8 mouse cellular contexts compared by ENCODE assay signal in the genomic region with DNA sequence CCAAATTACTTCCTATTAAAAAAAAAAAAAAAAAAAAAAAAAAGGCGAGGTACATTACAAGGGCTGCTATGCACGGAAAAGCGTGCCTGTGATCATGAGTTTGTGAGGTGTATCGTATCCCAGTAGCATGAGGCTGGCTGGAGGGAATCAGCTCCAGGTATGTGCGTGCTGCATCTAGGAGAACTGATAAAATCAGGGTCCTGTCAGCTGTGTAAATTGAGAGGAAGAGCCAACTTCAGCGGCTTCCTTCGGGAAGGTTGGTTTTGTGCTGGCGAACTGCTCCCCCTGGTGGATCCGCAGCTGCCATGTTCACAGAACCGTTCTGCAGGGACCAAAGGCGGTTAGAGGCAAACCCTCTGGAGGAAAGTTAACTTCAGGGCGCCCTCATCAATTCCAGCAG.
DNase-seq lines count a peak whose midpoint lies in the region; ATAC-seq and TF ChIP-seq lines count a peak whose summit lies in the region.

No protein-coding gene starts in this region.

- in situ Hi-C loops in ES-E14 (cut with MboI; ENCODE audit: low sequenced_read_pairs in 2 of 2, unreplicated experiment in 2 of 2): no loop called here

- H3K36me3 ChIP-seq in ES-E14 (ENCODE audit: control insufficient read depth, insufficient read depth, low read length, poor library complexity, severe bottlenecking): no peaks in the 10 kb centered on the region
- H3K36me3 ChIP-seq in forebrain, embryonic 16.5 days (ENCODE audit: control insufficient read depth, insufficient read depth): no peaks in the 10 kb centered on the region
- H3K36me3 ChIP-seq in liver, embryonic 16.5 days (ENCODE audit: control insufficient read depth, insufficient read depth): no peaks in the 10 kb centered on the region
- no peaks in the 10 kb centered on the region for H3K36me3 ChIP-seq in neural tube, embryonic 15.5 days

- no peak overlapping the region for H3K27ac ChIP-seq in ES-E14 (ENCODE audit: insufficient read depth, low read depth, low read length, poor library complexity, severe bottlenecking)
- H3K27ac ChIP-seq in forebrain, embryonic 16.5 days (ENCODE audit: low read length): no peak overlapping the region
- no peak overlapping the region for H3K27ac ChIP-seq in liver, embryonic 16.5 days (ENCODE audit: low read length)
- H3K27ac ChIP-seq in neural tube, embryonic 15.5 days (replicated peaks): no peak overlapping the region

- no peaks in the 10 kb centered on the region for H3K9me3 ChIP-seq in ES-E14 (ENCODE audit: control insufficient read depth, insufficient read depth, low read depth, low read length)
- H3K9me3 ChIP-seq in forebrain, embryonic 16.5 days (ENCODE audit: control insufficient read depth, low read length): no peaks in the 10 kb centered on the region
- no peaks in the 10 kb centered on the region for H3K9me3 ChIP-seq in liver, embryonic 16.5 days (replicated peaks; ENCODE audit: control insufficient read depth, low read length)
- no peaks in the 10 kb centered on the region for H3K9me3 ChIP-seq in neural tube, embryonic 15.5 days (replicated peaks)

- peaks cover 25% of the 10 kb centered on the region for H3K27me3 ChIP-seq in forebrain, embryonic 16.5 days (replicated peaks; ENCODE audit: control insufficient read depth, insufficient read depth, low read length)
- no peaks in the 10 kb centered on the region; the same call in 1 of the 2 replicates for H3K27me3 ChIP-seq in liver, embryonic 16.5 days (ENCODE audit: control insufficient read depth, insufficient read depth, low read depth, low read length)
- no peaks in the 10 kb centered on the region for H3K27me3 ChIP-seq in neural tube, embryonic 15.5 days (replicated peaks)

- WGBS in forebrain, embryonic 16.5 days: 2% methylated on average over 12 of the region's 12 CpGs
- WGBS in liver, embryonic 16.5 days (ENCODE audit: insufficient replicate concordance): 2% methylated on average over 12 of the region's 12 CpGs
- WGBS in neural tube, embryonic 15.5 days: 6% methylated on average over 12 of the region's 12 CpGs

- peak; percentile 87 for ATAC-seq in forebrain, embryonic 16.5 days
- peak; percentile 60 for ATAC-seq in liver, embryonic 16.5 days (ENCODE audit: low read depth)
- peak; percentile 66 for ATAC-seq in neural tube, embryonic 15.5 days (ENCODE audit: low FRiP score)

- peaks cover 0 to 2% of the 10 kb centered on the region in 2 experiments; a peak in 1 of 4 replicates for H3K4me1 ChIP-seq in ES-E14 (ENCODE audit: control insufficient read depth in 2 of 2, insufficient read depth in 2 of 2, low read length in 2 of 2, poor library complexity in 1 of 2)
- peaks cover 7% of the 10 kb centered on the region for H3K4me1 ChIP-seq in forebrain, embryonic 16.5 days (replicated peaks; ENCODE audit: control insufficient read depth, insufficient read depth, low read length)
- H3K4me1 ChIP-seq in liver, embryonic 16.5 days (ENCODE audit: control insufficient read depth, low read depth, low read length): no peaks in the 10 kb centered on the region; the same call in 1 of the 2 replicates
- H3K4me1 ChIP-seq in neural tube, embryonic 15.5 days: peaks cover 9% of the 10 kb centered on the region

- H3K4me3 ChIP-seq in ES-E14 (ENCODE audit: insufficient read depth in 1 of 2, low read depth in 1 of 2, low read length in 2 of 2, poor library complexity in 1 of 2, severe bottlenecking in 1 of 2): no peak overlapping the region
- H3K4me3 ChIP-seq in forebrain, embryonic 16.5 days (replicated peaks; ENCODE audit: low read length): peak overlapping the region; percentile 36
- H3K4me3 ChIP-seq in liver, embryonic 16.5 days (ENCODE audit: low read depth, low read length): peak overlapping the region; percentile 46
- peak overlapping the region; percentile 33 for H3K4me3 ChIP-seq in neural tube, embryonic 15.5 days (replicated peaks)

- no peak overlapping the region for H3K9ac ChIP-seq in ES-E14 (ENCODE audit: insufficient read depth, low read depth, low read length, poor library complexity, severe bottlenecking)
- no peak overlapping the region for H3K9ac ChIP-seq in forebrain, embryonic 16.5 days (replicated peaks; ENCODE audit: low read depth, low read length)
- H3K9ac ChIP-seq in liver, embryonic 16.5 days (ENCODE audit: low read depth, low read length): no peak overlapping the region
- no peak overlapping the region for H3K9ac ChIP-seq in neural tube, embryonic 15.5 days (replicated peaks)

- intact Hi-C loops in heart, postnatal 25 days (cut with DNase I): loop anchor here (1.0 to 10.0 kb wide), 6 partner anchors 165 to 1920 kb away; no protein-coding TSS in a partner anchor

- peak overlapping the region; percentile 58 for H3K4me2 ChIP-seq in forebrain, embryonic 16.5 days (ENCODE audit: low read length)
- peak overlapping the region; percentile 67 for H3K4me2 ChIP-seq in liver, embryonic 16.5 days (ENCODE audit: low read depth, low read length)
- peak overlapping the region; percentile 65 for H3K4me2 ChIP-seq in neural tube, embryonic 15.5 days

- DNase-seq in ES-E14 (ENCODE audit: low read depth, low spot score): peak; percentile 46
- peak; percentile 10 for DNase-seq in cerebellum, adult 11-12 months
- DNase-seq in heart, postnatal 25 days (ENCODE audit: low spot score): peak; percentile 66
- peak; percentile 74 for DNase-seq in layer of hippocampus, adult 11-12 months (ENCODE audit: low spot score)
- peak; percentile 25 for DNase-seq in thymus, postnatal 25 days

TF ChIP-seq in ES-E14, 5 proteins besides CTCF, POLR2A, EP300 and RAD21:
- TF ChIP-seq MAFK (IDR thresholded peaks at IDR 0.05; ENCODE audit: insufficient read depth, low read depth, low read length) (no peak), ZNF384 (IDR thresholded peaks at IDR 0.05; ENCODE audit: low read depth, low read length) (peak; percentile 69)

Comparison
In these comparisons a context has a peak if more than half of its experiments do, and no peak if none do; other contexts are left out.
1. DNase-seq: peak in every context shown above with its lines; median percentile 74 in layer of hippocampus, adult 11-12 months; 66 in heart, postnatal 25 days; 46 in ES-E14; 25 in thymus, postnatal 25 days; 10 in cerebellum, adult 11-12 months.
2. H3K4me3 ChIP-seq: peak in forebrain, embryonic 16.5 days (single experiment), liver, embryonic 16.5 days (single experiment) and neural tube, embryonic 15.5 days (single experiment); none in ES-E14 (0 of 2).
3. Peak in every context shown above with its lines, with median percentiles within 50 percentile points of each other: ATAC-seq and H3K4me2 ChIP-seq.